Mouse (Mus musculus): Measurements from ENCODE around the gene Coro6.

Gene Coro6

GRCm38 (mm10) chr11:77464684-77465083 lies 2.5 kb downstream of the Coro6 start:
- DNase-seq (ENCODE audit: low spot score), result no peak

GRCm38 (mm10) chr11:77465111-77465510 lies 2.9 kb downstream of the Coro6 start:
- no peak for DNase-seq (ENCODE audit: low spot score)

- DNase-seq (ENCODE audit: low spot score), result no peak
These were observed 4.3 kb downstream of the Coro6 start for GRCm38 (mm10) chr11:77466544-77466943.

GRCm38 (mm10) chr11:77467157-77467556 lies 4.9 kb downstream of the Coro6 start:
- DNase-seq (ENCODE audit: low spot score), result peak; percentile 69

GRCm38 (mm10) chr11:77467784-77468183 lies 5.6 kb downstream of the Coro6 start:
- DNase-seq (ENCODE audit: low spot score), result peak; percentile 64

- DNase-seq (ENCODE audit: low spot score), result no peak
These were observed 6.2 kb downstream of the Coro6 start for GRCm38 (mm10) chr11:77468397-77468796.

- no peak for DNase-seq (ENCODE audit: low spot score)
These were observed 9.2 kb downstream of the Coro6 start for GRCm38 (mm10) chr11:77471407-77471806.

- no peak for DNase-seq (ENCODE audit: low spot score)
These were observed 10.6 kb downstream of the Coro6 start for GRCm38 (mm10) chr11:77472775-77473174.

GRCm38 (mm10) chr11:77476216-77476615 lies 14.0 kb downstream of the Coro6 start:
- DNase-seq (ENCODE audit: low spot score), result no peak

- DNase-seq (ENCODE audit: low spot score), result no peak
These were observed 14.7 kb downstream of the Coro6 start for GRCm38 (mm10) chr11:77476895-77477294.

GRCm38 (mm10) chr11:77483043-77483442 lies 20.8 kb downstream of the Coro6 start:
- no peak for DNase-seq (ENCODE audit: low spot score)

- no peak for DNase-seq (ENCODE audit: low spot score)
These were observed 21.5 kb downstream of the Coro6 start for GRCm38 (mm10) chr11:77483510-77484255.

- DNase-seq (ENCODE audit: low spot score), result no peak
These were observed 23.0 kb downstream of the Coro6 start for GRCm38 (mm10) chr11:77485229-77485628.

GRCm38 (mm10) chr11:77486798-77487197 lies 24.6 kb downstream of the Coro6 start:
- no peak for DNase-seq (ENCODE audit: low spot score)

- no peak for DNase-seq (ENCODE audit: low spot score)
These were observed 26.8 kb downstream of the Coro6 start for GRCm38 (mm10) chr11:77488771-77489581.

- DNase-seq (ENCODE audit: low spot score), result no peak
These were observed 27.5 kb downstream of the Coro6 start, which contains the start of gene Ankrd13b for GRCm38 (mm10) chr11:77489591-77490235. TSS of gene Ankrd13b (minus strand) at chr11:77489678.

- no peak for DNase-seq (ENCODE audit: low spot score)
These were observed 28.2 kb downstream of the Coro6 start for GRCm38 (mm10) chr11:77490451-77490850.

- peak; percentile 73 for DNase-seq (ENCODE audit: low spot score)
These were observed 28.9 kb downstream of the Coro6 start for GRCm38 (mm10) chr11:77491123-77491501.

- no peak for DNase-seq (ENCODE audit: low spot score)
These were observed 29.5 kb downstream of the Coro6 start for GRCm38 (mm10) chr11:77491502-77492291.

- no peak for DNase-seq (ENCODE audit: low spot score)
These were observed 30.2 kb downstream of the Coro6 start for GRCm38 (mm10) chr11:77492311-77492871.

GRCm38 (mm10) chr11:77492911-77493332 lies 30.7 kb downstream of the Coro6 start:
- DNase-seq (ENCODE audit: low spot score), result peak; percentile 84

Measured in spleen, adult 12 weeks (tissue).